Mouse (Mus musculus): Measurements from ENCODE around the gene Nkx2-1.

DNA sequence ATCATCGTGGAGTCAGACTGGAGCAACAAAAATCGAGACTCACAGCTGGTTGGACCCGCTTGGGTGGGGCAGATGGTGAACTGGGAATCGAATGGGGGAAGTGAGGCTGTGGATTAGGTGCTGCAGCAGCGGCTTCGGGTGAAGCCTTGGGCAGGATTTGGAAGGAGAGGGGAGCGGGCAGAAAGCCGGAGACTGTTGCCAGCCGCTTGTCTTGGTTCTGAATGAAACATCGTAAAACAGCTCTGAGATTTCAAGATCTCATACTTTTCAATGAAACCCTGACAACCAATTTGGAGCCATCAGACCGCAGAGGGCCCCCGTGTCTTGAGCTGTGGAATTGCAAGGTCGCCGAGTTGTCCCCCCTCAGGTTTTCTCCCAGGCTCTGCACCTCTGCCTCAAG is 12.5 kb downstream of the Nkx2-1 start:
- TF ChIP-seq CTCF (IDR thresholded peaks at IDR 0.05) (no peak), POLR2A (IDR thresholded peaks at IDR 0.05; ENCODE audit: insufficient read depth, low read depth, low read length) (no peak), EP300 (IDR thresholded peaks at IDR 0.05; ENCODE audit: insufficient read depth, low read depth, low read length) (no peak)

All from heart, adult 2 months (tissue).